Mouse (Mus musculus): ENCODE measurements around the gene Armh2.

DNA sequence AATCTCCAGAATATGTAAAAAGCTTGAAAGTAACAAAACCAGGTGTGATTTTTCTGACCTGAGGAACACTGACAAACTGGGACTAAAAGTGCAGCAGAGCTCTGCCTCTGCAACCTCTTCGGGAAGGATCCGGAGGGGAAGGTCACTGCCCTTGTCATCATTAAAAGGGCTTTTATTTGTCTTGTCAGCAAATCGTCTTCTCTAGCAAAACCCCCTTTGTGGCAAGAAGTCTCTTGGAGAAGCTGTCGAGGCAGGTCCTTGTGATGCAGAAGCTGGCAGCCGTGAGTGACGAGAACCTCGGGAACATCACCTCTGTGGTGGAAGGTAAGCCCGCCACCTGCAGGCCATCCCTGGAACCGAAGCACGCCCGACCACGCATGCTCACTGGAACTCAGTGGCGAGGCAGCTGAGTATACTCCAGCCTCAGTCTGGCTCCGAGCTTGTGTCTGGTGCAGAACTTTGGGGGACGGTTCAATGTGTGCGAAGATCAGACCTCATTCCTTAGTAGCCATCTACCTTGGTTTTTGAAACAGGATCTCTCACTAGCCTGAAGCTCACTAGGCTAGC lies 27.5 kb upstream of the Armh2 start:
- no peak for TF ChIP-seq POLR2A (IDR thresholded peaks at IDR 0.05; ENCODE audit: insufficient read length, low read depth)
- TF ChIP-seq MAX (IDR thresholded peaks at IDR 0.05; ENCODE audit: low read depth), result no peak
- TF ChIP-seq USF1 (IDR thresholded peaks at IDR 0.05; ENCODE audit: low read depth), result no peak
- no peak for TF ChIP-seq MYOD1 (IDR thresholded peaks at IDR 0.05; ENCODE audit: control insufficient read depth in 1 of 3, insufficient read length in 2 of 3, low read depth in 2 of 3)
- TF ChIP-seq TCF3 (IDR thresholded peaks at IDR 0.05; ENCODE audit: insufficient read length, low read depth), result no peak
- no peak for TF ChIP-seq CEBPB (IDR thresholded peaks at IDR 0.05; ENCODE audit: insufficient read depth, poor library complexity, severe bottlenecking)
- no peak for TF ChIP-seq E2F4 (IDR thresholded peaks at IDR 0.05; ENCODE audit: insufficient read depth)
- no peak for TF ChIP-seq MYOG (IDR thresholded peaks at IDR 0.05; ENCODE audit: control insufficient read depth in 1 of 3, insufficient read depth in 1 of 3, insufficient read length in 2 of 3, low read depth in 2 of 3)
- no peak for TF ChIP-seq TCF12 (IDR thresholded peaks at IDR 0.05; ENCODE audit: insufficient read depth, poor library complexity, severe bottlenecking)
- no peak for TF ChIP-seq POLR2AphosphoS2 (IDR thresholded peaks at IDR 0.05; ENCODE audit: insufficient read length, low read depth)
- no peak for TF ChIP-seq REST (IDR thresholded peaks at IDR 0.05; ENCODE audit: insufficient read depth, insufficient read length)
- TF ChIP-seq SRF (IDR thresholded peaks at IDR 0.05; ENCODE audit: control insufficient read depth, insufficient read length, low read depth), result no peak
